Mouse (Mus musculus) spleen, adult 2 months (tissue): ENCODE measurements around the gene LTO1. TPM values are rescaled to one million over a fixed set of nuclear protein-coding genes. Genes with fewer than 3 reads are reported as not detected.

ENCODE experiments used
- DNase-seq, 2 experiments: peaks; one replicate each; pipeline versions ENCODE4 v3.0.0 to v3.0.0-alpha.2; 2012 to 2021; ENCODE audit warnings: low spot score in 2 of 2, low read depth in 1 of 2
- H3K27ac ChIP-seq: fragments of 200-500 bp; 2 replicates; pipeline ENCODE4 v1.5.1; 2012; ENCODE audit warnings: low read length, inconsistent platforms; ENCODE audit not compliant: insufficient read depth
- H3K27me3 ChIP-seq: fragments of 200-500 bp; 2 replicates; pipeline ENCODE4 v1.6.1; 2012; ENCODE audit warnings: mild to moderate bottlenecking, moderate library complexity, low read length, inconsistent platforms; ENCODE audit not compliant: control insufficient read depth, insufficient read depth
- H3K36me3 ChIP-seq: fragments of 200-500 bp; 2 replicates; pipeline ENCODE4 v1.6.1; 2012; ENCODE audit warnings: mild to moderate bottlenecking, low read length, inconsistent platforms; ENCODE audit not compliant: control insufficient read depth, insufficient read depth
- H3K4me1 ChIP-seq: fragments of 200-500 bp; 2 replicates; pipeline ENCODE4 v1.6.1; 2011; ENCODE audit warnings: inconsistent platforms; ENCODE audit not compliant: control insufficient read depth, insufficient read depth, insufficient read length
- H3K4me3 ChIP-seq: fragments of 200-500 bp; 2 replicates; pipeline ENCODE4 v1.5.1; 2011; ENCODE audit warnings: mild to moderate bottlenecking, inconsistent platforms; ENCODE audit not compliant: insufficient read depth, insufficient read length; ENCODE audit errors: extremely low read depth
- CTCF ChIP-seq: fragments of 200-500 bp; IDR thresholded peaks from 2 replicates; pipeline ENCODE4 v1.5.1; 2011; ENCODE audit warnings: mild to moderate bottlenecking, inconsistent platforms; ENCODE audit not compliant: insufficient read depth, insufficient read length, insufficient replicate concordance; ENCODE audit errors: extremely low read depth
- POLR2A ChIP-seq: fragments of 200-500 bp; IDR thresholded peaks from 2 replicates; pipeline ENCODE4 v1.6.1; 2011; ENCODE audit warnings: low read depth, low read length, inconsistent platforms
- WGBS: fragments of 180-500 bp; shearing (Covaris S2); methylation state at CpG from one replicate; pipeline ENCODE4 v1.1.7; 2018; 5-methylcytosine and 5-hydroxymethylcytosine counted together
- polyA plus RNA-seq: library from polyadenylated mRNA; depleted of rRNA; stranded (reverse); fragments of >200 nt; gene quantifications from 2 replicates; pipeline ENCODE4 v1.2.3, GENCODE M21; 2012

LTO1 gene
- polyA plus RNA-seq, 1 experiment = 8.4 TPM

GRCm38 (mm10) chr7:144933796-144934195 is 18.9 kb downstream of the LTO1 start:
- no peaks in the 10 kb centered on the region for H3K36me3 ChIP-seq
- DNase-seq = no peak
- H3K4me1 ChIP-seq = peaks cover 3% of the 10 kb centered on the region
- H3K27ac ChIP-seq = no peak overlapping the region
- TF ChIP-seq POLR2A = no peak
- no peak for TF ChIP-seq CTCF
- no peak overlapping the region for H3K4me3 ChIP-seq
- WGBS = 41% methylated on average over 8 of the region's 8 CpGs
- peaks cover 4% of the 10 kb centered on the region for H3K27me3 ChIP-seq

GRCm38 (mm10) chr7:144934901-144935300 is 20.0 kb downstream of the LTO1 start:
- Histone ChIP-seq H3K27ac (no peak overlapping the region), H3K27me3 (peaks cover 6% of the 10 kb centered on the region), H3K36me3 (no peaks in the 10 kb centered on the region), H3K4me1 (peaks cover 3% of the 10 kb centered on the region), H3K4me3 (no peak overlapping the region)
- no peak for DNase-seq
- no peak for TF ChIP-seq CTCF
- TF ChIP-seq POLR2A = no peak
- 89% methylated on average over 5 of the region's 5 CpGs for WGBS

DNA sequence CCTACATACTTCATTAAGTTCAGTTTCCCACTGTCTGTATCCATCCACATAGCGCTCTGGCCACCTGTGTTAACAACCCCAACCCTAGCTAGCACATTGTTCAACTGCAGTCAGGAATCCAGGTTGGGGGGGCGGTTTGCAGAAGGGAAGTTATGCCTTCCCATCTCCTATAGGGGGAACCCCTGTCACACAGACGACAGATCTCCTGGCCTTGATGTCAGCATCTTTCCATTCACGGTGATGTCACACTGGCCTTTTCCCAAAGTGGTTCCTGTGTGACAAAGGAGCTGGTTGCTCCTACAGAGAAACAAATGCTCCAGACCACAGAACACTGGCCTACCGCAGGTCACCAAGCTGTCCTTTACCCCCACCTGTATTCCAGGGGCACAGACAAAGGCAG is 20.7 kb downstream of the LTO1 start:
- WGBS = 73% methylated on average over 5 of the region's 5 CpGs
- no peak overlapping the region for H3K27ac ChIP-seq
- peaks cover 7% of the 10 kb centered on the region for H3K27me3 ChIP-seq
- H3K4me3 ChIP-seq = no peak overlapping the region
- peaks cover 5% of the 10 kb centered on the region for H3K4me1 ChIP-seq
- DNase-seq = no peak
- H3K36me3 ChIP-seq = no peaks in the 10 kb centered on the region
- no peak for TF ChIP-seq CTCF
- no peak for TF ChIP-seq POLR2A

DNA sequence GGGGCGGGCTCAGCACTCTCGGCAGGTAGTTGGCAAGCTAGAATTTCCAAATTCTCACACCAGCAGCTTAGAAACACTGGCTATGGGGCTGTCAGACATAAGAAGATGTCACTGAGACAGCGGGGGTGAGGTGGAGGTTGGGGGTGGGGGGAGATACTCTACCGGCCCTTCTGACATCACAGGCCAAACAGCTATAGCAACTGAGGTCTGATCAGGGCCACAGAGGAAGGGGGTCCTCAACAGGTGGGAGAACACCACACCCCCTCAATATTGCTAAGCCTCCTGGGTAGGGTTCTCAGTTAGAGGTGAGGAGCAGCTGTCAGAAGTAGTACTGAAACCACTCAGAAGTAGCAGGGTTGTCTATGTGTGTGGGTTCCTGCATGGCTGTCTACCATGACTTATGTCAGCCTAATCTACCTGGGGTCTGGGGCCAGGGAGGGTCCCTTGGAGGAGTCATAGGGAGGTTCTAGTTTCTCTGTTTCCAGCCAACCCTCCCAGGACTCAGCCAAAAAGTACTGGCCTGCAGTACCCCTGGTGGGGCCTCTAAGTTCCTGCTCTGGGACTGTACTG is 21.5 kb downstream of the LTO1 start:
- no peaks in the 10 kb centered on the region for H3K36me3 ChIP-seq
- H3K4me1 ChIP-seq = peaks cover 10% of the 10 kb centered on the region
- no peak for DNase-seq
- peaks cover 8% of the 10 kb centered on the region for H3K27me3 ChIP-seq
- 95% methylated on average over 4 of the region's 4 CpGs for WGBS
- no peak overlapping the region for H3K27ac ChIP-seq
- no peak overlapping the region for H3K4me3 ChIP-seq
- TF ChIP-seq POLR2A = no peak
- no peak for TF ChIP-seq CTCF

DNA sequence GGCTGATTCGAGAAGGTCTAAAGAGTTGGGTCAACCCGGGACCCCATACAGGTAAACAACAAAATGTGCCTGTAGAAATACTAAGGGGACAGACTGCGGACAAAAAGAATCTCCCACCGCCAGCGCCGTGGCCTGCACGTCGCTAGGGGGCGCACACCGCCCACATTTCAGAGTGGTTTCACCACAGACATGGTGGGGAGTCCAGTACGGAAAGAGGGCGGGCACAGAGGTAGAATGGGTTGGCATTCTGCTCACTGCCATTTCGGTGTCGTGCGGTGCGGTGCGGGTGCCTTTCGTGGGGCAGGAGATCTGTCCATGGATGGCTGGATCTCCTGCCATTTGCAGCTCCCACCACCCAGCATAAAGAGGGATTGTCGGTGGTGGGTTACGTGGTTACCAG is 22.6 kb downstream of the LTO1 start:
- 2% methylated on average over 20 of the region's 20 CpGs for WGBS
- TF ChIP-seq POLR2A (no peak), CTCF (peak; percentile 99)
- peaks cover 11% of the 10 kb centered on the region for H3K4me1 ChIP-seq
- peaks cover 11% of the 10 kb centered on the region for H3K27me3 ChIP-seq
- H3K27ac ChIP-seq = no peak overlapping the region
- H3K36me3 ChIP-seq = no peaks in the 10 kb centered on the region
- peak overlapping the region; percentile 67 for H3K4me3 ChIP-seq
- peak; percentile 59 to 82 for DNase-seq

- Histone ChIP-seq H3K27me3 (peaks cover 14% of the 10 kb centered on the region), H3K4me3 (peak overlapping the region; percentile 67), H3K36me3 (no peaks in the 10 kb centered on the region), H3K4me1 (peaks cover 14% of the 10 kb centered on the region), H3K27ac (no peak overlapping the region)
- TF ChIP-seq CTCF (no peak), POLR2A (no peak)
- WGBS = 1% methylated on average over 39 of the region's 39 CpGs
- DNase-seq = no peak
Observed at GRCm38 (mm10) chr7:144937899-144938517, 23.1 kb downstream of the LTO1 start.
